Mouse (Mus musculus) brain, adult 2 months (tissue): ENCODE data around the gene Hnrnpm.
"Not testable (repeated sequence)": the region's sequence is repeated elsewhere in the genome, so short reads cannot be mapped to it uniquely, and the experiment has no call there.

Experiments
- DNase-seq: peaks from one replicate; pipeline ENCODE4 v3.0.0; 2011; ENCODE audit warnings: low read depth, low spot score

Hnrnpm gene

GRCm38 (mm10) chr17:33686760-33687159 is at the start of gene Hnrnpm:
Gene Hnrnpm (minus strand): TSS chr17:33686860.
- no peak for DNase-seq

GRCm38 (mm10) chr17:33733526-33733925 is 46.9 kb upstream of the Hnrnpm start:
- not testable (repeated sequence) for DNase-seq

GRCm38 (mm10) chr17:33732556-33733083 is 46.0 kb upstream of the Hnrnpm start:
- not testable (repeated sequence) for DNase-seq

- DNase-seq, result peak; percentile 24
Observed at GRCm38 (mm10) chr17:33729215-33729614, 42.6 kb upstream of the Hnrnpm start.

- DNase-seq, result no peak
Observed at GRCm38 (mm10) chr17:33728396-33728795, 41.7 kb upstream of the Hnrnpm start.

GRCm38 (mm10) chr17:33719736-33720378 is 33.2 kb upstream of the Hnrnpm start:
- DNase-seq, result peak; percentile 39

- no peak for DNase-seq
Observed at GRCm38 (mm10) chr17:33718944-33719725, 32.5 kb upstream of the Hnrnpm start.

GRCm38 (mm10) chr17:33718384-33718881 is 31.8 kb upstream of the Hnrnpm start, which contains the start of gene March2:
Gene March2 (minus strand): TSS chr17:33718670.
- peak; percentile 98 for DNase-seq

- DNase-seq, result peak; percentile 7
Observed at GRCm38 (mm10) chr17:33717982-33718381, 31.3 kb upstream of the Hnrnpm start.

GRCm38 (mm10) chr17:33717246-33717645 is 30.6 kb upstream of the Hnrnpm start:
- no peak for DNase-seq

- DNase-seq, result no peak
Observed at GRCm38 (mm10) chr17:33714779-33715178, 28.1 kb upstream of the Hnrnpm start.

GRCm38 (mm10) chr17:33713271-33713670 is 26.6 kb upstream of the Hnrnpm start:
- DNase-seq, result no peak

GRCm38 (mm10) chr17:33709834-33710233 is 23.2 kb upstream of the Hnrnpm start:
- DNase-seq, result no peak

GRCm38 (mm10) chr17:33703091-33703490 is 16.4 kb upstream of the Hnrnpm start:
- no peak for DNase-seq

GRCm38 (mm10) chr17:33702178-33702577 is 15.5 kb upstream of the Hnrnpm start:
- DNase-seq, result no peak

GRCm38 (mm10) chr17:33695471-33695870 is 8.8 kb upstream of the Hnrnpm start:
- no peak for DNase-seq

- peak; percentile 98 for DNase-seq
Observed at GRCm38 (mm10) chr17:33685249-33685653, 1.4 kb downstream of the Hnrnpm start.

GRCm38 (mm10) chr17:33684671-33685231 is 1.9 kb downstream of the Hnrnpm start:
- DNase-seq, result peak; percentile 84

- DNase-seq, result no peak
Observed at GRCm38 (mm10) chr17:33681767-33682166, 4.9 kb downstream of the Hnrnpm start.

GRCm38 (mm10) chr17:33678771-33679170 is 7.9 kb downstream of the Hnrnpm start:
- DNase-seq, result no peak

- no peak for DNase-seq
Observed at GRCm38 (mm10) chr17:33676086-33676485, 10.6 kb downstream of the Hnrnpm start.

- peak; percentile 38 for DNase-seq
Observed at GRCm38 (mm10) chr17:33675452-33675851, 11.2 kb downstream of the Hnrnpm start.
